13 mouse cellular contexts compared by ENCODE assay signal in genomic region chr19:8982303-8983149, GRCm38 (mm10). TPM values are rescaled to one million over a fixed set of nuclear protein-coding genes. Genes with fewer than 3 reads are reported as not detected.
A peak's percentile ranks its signal among the peaks of the same experiment; 100 is the strongest.
DNase-seq lines count a peak whose midpoint lies in the region; ATAC-seq and TF ChIP-seq lines count a peak whose summit lies in the region.
"Had no signal": no experiment of that assay in that cellular context is flagged by ENCODE, and none has a peak within 500 bp of the region (broad histone marks: within the 10 kb centered on the region; RNA-seq: fewer than 3 reads in every experiment).

No protein-coding gene starts in this region.

- no peak overlapping the region for H3K9ac ChIP-seq in liver, embryonic 15.5 days
- H3K9ac ChIP-seq in stomach, postnatal 0 days (ENCODE audit: low read length): no peak overlapping the region
- H3K9ac ChIP-seq: forebrain, embryonic 15.5 days had no signal

- WGBS in liver, embryonic 15.5 days (ENCODE audit: insufficient replicate concordance): 45% methylated on average over 5 of the region's 5 CpGs
- 32% methylated on average over 5 of the region's 5 CpGs for WGBS in stomach, postnatal 0 days

- H3K36me3 ChIP-seq in liver, embryonic 15.5 days (replicated peaks): peaks cover 36% of the 10 kb centered on the region
- H3K36me3 ChIP-seq in stomach, postnatal 0 days (ENCODE audit: control insufficient read depth, insufficient read depth, low read length): peaks cover 17% of the 10 kb centered on the region

- TF ChIP-seq EP300 in stomach, postnatal 0 days (optimal IDR thresholded peaks at IDR 0.05): no peak

- H3K4me3 ChIP-seq in liver, embryonic 15.5 days (replicated peaks): no peak overlapping the region
- H3K4me3 ChIP-seq in stomach, postnatal 0 days (ENCODE audit: low read depth, low read length): no peak overlapping the region
- H3K4me3 ChIP-seq: forebrain, embryonic 15.5 days had no signal

- H3K4me2 ChIP-seq in liver, embryonic 15.5 days: no peak overlapping the region
- no peak overlapping the region for H3K4me2 ChIP-seq in stomach, postnatal 0 days (replicated peaks; ENCODE audit: low read depth)
- H3K4me2 ChIP-seq: forebrain, embryonic 15.5 days; midbrain, embryonic 11.5 days had no signal

- peaks cover 20% of the 10 kb centered on the region for H3K27me3 ChIP-seq in liver, embryonic 15.5 days
- H3K27me3 ChIP-seq in stomach, postnatal 0 days (ENCODE audit: control insufficient read depth, insufficient read depth, low read length): no peaks in the 10 kb centered on the region
- H3K27me3 ChIP-seq: forebrain, embryonic 15.5 days had no signal

- intact Hi-C loops in gastrocnemius, postnatal 14 days (cut with DNase I; ENCODE audit: low total_unique reads): no loop called here

- peak; percentile 50 for DNase-seq in gastrocnemius, postnatal 14 days
- no peak for DNase-seq in gastrocnemius, adult 18-20 months (ENCODE audit: low spot score)
- DNase-seq in urinary bladder, postnatal 14 days (ENCODE audit: low spot score): peak; percentile 58
- no peak for DNase-seq in urinary bladder, postnatal 36 days (ENCODE audit: low spot score in 2 of 2)
- DNase-seq in stomach, postnatal 0 days (ENCODE audit: low spot score): peak; percentile 68
- no peak for DNase-seq in cerebellum, adult 8-10 months
- DNase-seq: cerebellum, adult 11 months; kidney, postnatal 14 days; right cerebral cortex, postnatal 14 days had no signal

- H3K4me1 ChIP-seq in liver, embryonic 15.5 days (replicated peaks): peaks cover 41% of the 10 kb centered on the region
- H3K4me1 ChIP-seq in stomach, postnatal 0 days (replicated peaks; ENCODE audit: control insufficient read depth, insufficient read depth): peaks cover 6% of the 10 kb centered on the region

- ATAC-seq in liver, embryonic 15.5 days (ENCODE audit: insufficient read depth): no peak
- peak; percentile 83 for ATAC-seq in stomach, postnatal 0 days (ENCODE audit: low FRiP score, low TSS enrichment)
- ATAC-seq in megakaryocyte progenitor cell, adult 5-6 weeks (replicated peaks; ENCODE audit: poor library complexity): no peak; the same call in 1 of the 2 replicates

- peak overlapping the region; percentile 29; the same call in 1 of the 2 replicates for H3K27ac ChIP-seq in liver, embryonic 15.5 days (replicated peaks)
- H3K27ac ChIP-seq in stomach, postnatal 0 days (replicated peaks): peak overlapping the region; percentile 89

- no peaks in the 10 kb centered on the region for H3K9me3 ChIP-seq in liver, embryonic 15.5 days (replicated peaks)
- H3K9me3 ChIP-seq in stomach, postnatal 0 days (ENCODE audit: control insufficient read depth, low read length): no peaks in the 10 kb centered on the region
- H3K9me3 ChIP-seq: forebrain, embryonic 15.5 days had no signal

- TF ChIP-seq CTCF in stomach, postnatal 0 days (IDR thresholded peaks at IDR 0.05; ENCODE audit: low read depth): no peak

RNA-seq across cellular contexts. Expression of gene Ahnak, which starts 6.6 kb away (rescaled TPM):
- 100 to 1,000 TPM; 194 to 197 TPM for total RNA-seq in gastrocnemius, postnatal 14 days (2021)
- 100 to 1,000 TPM; 199 to 202 TPM for total RNA-seq in gastrocnemius, adult 18-20 months (2021)
- 2.5 and 3.0 TPM in 2 replicates for polyA plus RNA-seq in liver, embryonic 15.5 days (2015; fragmentation: Nextera tagmentation; extraction: Ambion mirVana)
- 86.6 and 103 TPM in 2 replicates for polyA plus RNA-seq in stomach, postnatal 0 days (2015; fragmentation: Nextera tagmentation; extraction: Ambion mirVana)
- total RNA-seq in megakaryocyte progenitor cell, adult 5-6 weeks (2015): 6.5 and 10.6 TPM in 2 replicates
- 11.7 and 17.2 TPM in 2 replicates for total RNA-seq in megakaryocyte progenitor cell, adult 5-6 weeks (2017)

RNA-seq across cellular contexts. Expression of gene Eef1g, which starts 15.7 kb away (rescaled TPM):
- 100 to 1,000 TPM; 500 to 587 TPM for total RNA-seq in gastrocnemius, postnatal 14 days (2021)
- 100 to 1,000 TPM; 452 to 469 TPM for total RNA-seq in gastrocnemius, adult 18-20 months (2021)
- polyA plus RNA-seq in liver, embryonic 15.5 days (2015; fragmentation: Nextera tagmentation; extraction: Ambion mirVana): 177 and 180 TPM in 2 replicates
- polyA plus RNA-seq in stomach, postnatal 0 days (2015; fragmentation: Nextera tagmentation; extraction: Ambion mirVana): 240 and 247 TPM in 2 replicates
- 1,162 and 1,182 TPM in 2 replicates for total RNA-seq in megakaryocyte progenitor cell, adult 5-6 weeks (2015)
- total RNA-seq in megakaryocyte progenitor cell, adult 5-6 weeks (2017): 754 and 796 TPM in 2 replicates

RNA-seq across cellular contexts. Expression of gene Tut1, which starts 28.9 kb away (rescaled TPM):
- 1 to 10 TPM; 8.2 to 8.4 TPM for total RNA-seq in gastrocnemius, postnatal 14 days (2021)
- total RNA-seq in gastrocnemius, adult 18-20 months (2021): 1 to 10 TPM; 7.6 to 8.2 TPM
- polyA plus RNA-seq in liver, embryonic 15.5 days (2015; fragmentation: Nextera tagmentation; extraction: Ambion mirVana): 13.7 and 14.6 TPM in 2 replicates
- 14.9 and 15.8 TPM in 2 replicates for polyA plus RNA-seq in stomach, postnatal 0 days (2015; fragmentation: Nextera tagmentation; extraction: Ambion mirVana)
- total RNA-seq in megakaryocyte progenitor cell, adult 5-6 weeks (2015): 6.2 and 8.7 TPM in 2 replicates
- total RNA-seq in megakaryocyte progenitor cell, adult 5-6 weeks (2017): 19.9 and 23.8 TPM in 2 replicates

RNA-seq across cellular contexts. Expression of gene Mta2, which starts 40.9 kb away (rescaled TPM):
- 10 to 100 TPM; 27.4 to 27.9 TPM for total RNA-seq in gastrocnemius, postnatal 14 days (2021)
- total RNA-seq in gastrocnemius, adult 18-20 months (2021): 10 to 100 TPM; 21.6 to 24.2 TPM
- polyA plus RNA-seq in liver, embryonic 15.5 days (2015; fragmentation: Nextera tagmentation; extraction: Ambion mirVana): 79.0 and 85.9 TPM in 2 replicates
- 68.0 and 69.3 TPM in 2 replicates for polyA plus RNA-seq in stomach, postnatal 0 days (2015; fragmentation: Nextera tagmentation; extraction: Ambion mirVana)
- 57.9 and 63.7 TPM in 2 replicates for total RNA-seq in megakaryocyte progenitor cell, adult 5-6 weeks (2015)
- total RNA-seq in megakaryocyte progenitor cell, adult 5-6 weeks (2017): 124 and 138 TPM in 2 replicates

RNA-seq across cellular contexts. Expression of gene Eml3, which starts 53.2 kb away (rescaled TPM):
- total RNA-seq in gastrocnemius, postnatal 14 days (2021): 1 to 10 TPM; 8.6 to 8.9 TPM
- 1 to 10 TPM; 3.1 to 4.5 TPM for total RNA-seq in gastrocnemius, adult 18-20 months (2021)
- polyA plus RNA-seq in liver, embryonic 15.5 days (2015; fragmentation: Nextera tagmentation; extraction: Ambion mirVana): 13.1 and 14.6 TPM in 2 replicates
- polyA plus RNA-seq in stomach, postnatal 0 days (2015; fragmentation: Nextera tagmentation; extraction: Ambion mirVana): 24.6 and 26.6 TPM in 2 replicates
- 12.0 and 14.9 TPM in 2 replicates for total RNA-seq in megakaryocyte progenitor cell, adult 5-6 weeks (2015)
- 20.1 and 36.0 TPM in 2 replicates for total RNA-seq in megakaryocyte progenitor cell, adult 5-6 weeks (2017)

Comparison
In these comparisons a context has a peak if more than half of its experiments do, and no peak if none do; other contexts are left out.
1. DNase-seq: peak in gastrocnemius, postnatal 14 days (single experiment), urinary bladder, postnatal 14 days (single experiment) and stomach, postnatal 0 days (single experiment); none in gastrocnemius, adult 18-20 months (single experiment), urinary bladder, postnatal 36 days (0 of 2) and cerebellum, adult 8-10 months (single experiment).
2. RNA of gene Ahnak, which starts 6.6 kb away (total RNA-seq): 199 to 202 TPM in gastrocnemius, adult 18-20 months and 194 to 197 TPM in gastrocnemius, postnatal 14 days; 6.5 to 17.2 TPM in megakaryocyte progenitor cell, adult 5-6 weeks; every median in the first group is over 10 times any median in the second.